Mouse (Mus musculus): ENCODE data around the gene Avil. TPM values are rescaled to one million over a fixed set of nuclear protein-coding genes. Genes with fewer than 3 reads are reported as not detected.

The Avil gene
- polyA plus RNA-seq, 1 experiment from 2014 or later = 0.18 TPM

- Histone ChIP-seq H3K4me1 (peaks cover 93% of the 10 kb centered on the region), H3K9me3 (replicated peaks) (no peaks in the 10 kb centered on the region), H3K27me3 (replicated peaks) (no peaks in the 10 kb centered on the region), H3K4me2 (no peak overlapping the region), H3K4me3 (no peak overlapping the region), H3K36me3 (peaks cover 19% of the 10 kb centered on the region; the same call in 1 of the 2 replicates), H3K9ac (no peak overlapping the region), H3K27ac (peak overlapping the region; percentile 18; the same call in 1 of the 2 replicates)
- ATAC-seq = no peak
- WGBS (ENCODE audit: insufficient replicate concordance) = 68% methylated on average over 5 of the region's 5 CpGs
Observed at GRCm38 (mm10) chr10:126984189-126985004, 16.1 kb upstream of the Avil start.

GRCm38 (mm10) chr10:126985127-126985526 is 15.4 kb upstream of the Avil start:
- Histone ChIP-seq H3K4me1 (peaks cover 94% of the 10 kb centered on the region), H3K27me3 (replicated peaks) (no peaks in the 10 kb centered on the region), H3K9ac (no peak overlapping the region), H3K9me3 (replicated peaks) (no peaks in the 10 kb centered on the region), H3K4me2 (no peak overlapping the region), H3K4me3 (no peak overlapping the region), H3K27ac (no peak overlapping the region; the same call in 1 of the 2 replicates), H3K36me3 (peaks cover 19% of the 10 kb centered on the region; the same call in 1 of the 2 replicates)
- 75% methylated on average over 4 of the region's 4 CpGs for WGBS (ENCODE audit: insufficient replicate concordance)
- ATAC-seq = no peak

- 84% methylated on average over 9 of the region's 9 CpGs for WGBS (ENCODE audit: insufficient replicate concordance)
Observed at GRCm38 (mm10) chr10:126985579-126985978, 14.9 kb upstream of the Avil start.

GRCm38 (mm10) chr10:126986541-126986961 is 14.0 kb upstream of the Avil start:
- Histone ChIP-seq H3K27ac (peak overlapping the region; percentile 28; the same call in 1 of the 2 replicates), H3K9ac (no peak overlapping the region), H3K27me3 (replicated peaks) (no peaks in the 10 kb centered on the region), H3K9me3 (replicated peaks) (no peaks in the 10 kb centered on the region), H3K4me3 (no peak overlapping the region), H3K4me1 (peaks cover 90% of the 10 kb centered on the region), H3K36me3 (peaks cover 24% of the 10 kb centered on the region), H3K4me2 (0 out of 2 replicates have a peak overlapping the region, but pooled peaks have one; percentile 0)
- 72% methylated on average over 4 of the region's 4 CpGs for WGBS (ENCODE audit: insufficient replicate concordance)
- ATAC-seq = peak; percentile 7; the same call in 1 of the 2 replicates

More at GRCm38 (mm10) chr10:126985579-126985978, 14.9 kb upstream of the Avil start:
- Histone ChIP-seq H3K27ac (no peak overlapping the region; the same call in 1 of the 2 replicates), H3K4me3 (no peak overlapping the region), H3K9me3 (replicated peaks) (no peaks in the 10 kb centered on the region), H3K4me2 (no peak overlapping the region), H3K9ac (no peak overlapping the region), H3K36me3 (peaks cover 19% of the 10 kb centered on the region; the same call in 1 of the 2 replicates), H3K27me3 (replicated peaks) (no peaks in the 10 kb centered on the region), H3K4me1 (peaks cover 94% of the 10 kb centered on the region)
- no peak for ATAC-seq

- H3K4me3 ChIP-seq = no peak overlapping the region
- H3K27ac ChIP-seq = no peak overlapping the region
- no peak overlapping the region for H3K9ac ChIP-seq
- WGBS (ENCODE audit: insufficient replicate concordance) = 46% methylated on average over 8 of the region's 8 CpGs
- no peaks in the 10 kb centered on the region for H3K9me3 ChIP-seq (replicated peaks)
- peak overlapping the region; percentile 9; the same call in 1 of the 2 replicates for H3K4me2 ChIP-seq
- H3K27me3 ChIP-seq (replicated peaks) = no peaks in the 10 kb centered on the region
- peaks cover 33% of the 10 kb centered on the region for H3K36me3 ChIP-seq
- no peak for ATAC-seq
- peaks cover 81% of the 10 kb centered on the region for H3K4me1 ChIP-seq
Observed at GRCm38 (mm10) chr10:126987183-126988118, 13.1 kb upstream of the Avil start.

- peaks cover 40% of the 10 kb centered on the region for H3K36me3 ChIP-seq
- no peak overlapping the region for H3K4me2 ChIP-seq
- no peak for ATAC-seq
- peaks cover 69% of the 10 kb centered on the region for H3K4me1 ChIP-seq
- no peaks in the 10 kb centered on the region for H3K27me3 ChIP-seq (replicated peaks)
- no peaks in the 10 kb centered on the region for H3K9me3 ChIP-seq (replicated peaks)
- 30% methylated on average over 5 of the region's 5 CpGs for WGBS (ENCODE audit: insufficient replicate concordance)
- H3K9ac ChIP-seq = no peak overlapping the region
- 0 out of 2 replicates have a peak overlapping the region, but pooled peaks have one; percentile 0 for H3K27ac ChIP-seq
- H3K4me3 ChIP-seq = no peak overlapping the region
Observed at GRCm38 (mm10) chr10:126988513-126989165, 11.9 kb upstream of the Avil start.

- Histone ChIP-seq H3K36me3 (peaks cover 47% of the 10 kb centered on the region), H3K9me3 (replicated peaks) (no peaks in the 10 kb centered on the region), H3K27ac (no peak overlapping the region), H3K9ac (no peak overlapping the region), H3K4me1 (peaks cover 53% of the 10 kb centered on the region), H3K27me3 (replicated peaks) (no peaks in the 10 kb centered on the region), H3K4me2 (no peak overlapping the region), H3K4me3 (no peak overlapping the region)
- 60% methylated on average over 7 of the region's 7 CpGs for WGBS (ENCODE audit: insufficient replicate concordance)
- ATAC-seq = peak; percentile 69
Observed at GRCm38 (mm10) chr10:126990313-126991056, 10.0 kb upstream of the Avil start.

GRCm38 (mm10) chr10:126991676-126992075 is 8.8 kb upstream of the Avil start:
- Histone ChIP-seq H3K9me3 (replicated peaks) (no peaks in the 10 kb centered on the region), H3K27ac (no peak overlapping the region), H3K36me3 (peaks cover 56% of the 10 kb centered on the region), H3K4me3 (no peak overlapping the region), H3K4me2 (no peak overlapping the region), H3K4me1 (peaks cover 42% of the 10 kb centered on the region), H3K27me3 (replicated peaks) (no peaks in the 10 kb centered on the region), H3K9ac (no peak overlapping the region)
- no peak for ATAC-seq
- WGBS (ENCODE audit: insufficient replicate concordance) = 65% methylated on average over 3 of the region's 3 CpGs

- WGBS (ENCODE audit: insufficient replicate concordance) = 83% methylated on average over 3 of the region's 3 CpGs
- H3K27me3 ChIP-seq (replicated peaks) = no peaks in the 10 kb centered on the region
- no peak overlapping the region for H3K4me3 ChIP-seq
- H3K9me3 ChIP-seq (replicated peaks) = no peaks in the 10 kb centered on the region
- H3K27ac ChIP-seq = no peak overlapping the region
- no peak overlapping the region for H3K9ac ChIP-seq
- no peak overlapping the region for H3K4me2 ChIP-seq
- peaks cover 71% of the 10 kb centered on the region for H3K36me3 ChIP-seq
- no peak for ATAC-seq
- H3K4me1 ChIP-seq = peaks cover 30% of the 10 kb centered on the region
Observed at GRCm38 (mm10) chr10:126993621-126994020, 6.9 kb upstream of the Avil start.

GRCm38 (mm10) chr10:126997340-126998113 is 3.0 kb upstream of the Avil start:
- Histone ChIP-seq H3K4me2 (no peak overlapping the region), H3K9ac (no peak overlapping the region), H3K27ac (no peak overlapping the region), H3K36me3 (peaks cover 64% of the 10 kb centered on the region), H3K4me1 (0 out of 2 replicates have a peak, but pooled peaks cover 8% of the 10 kb centered on the region), H3K4me3 (no peak overlapping the region), H3K9me3 (replicated peaks) (no peaks in the 10 kb centered on the region), H3K27me3 (replicated peaks) (no peaks in the 10 kb centered on the region)
- WGBS (ENCODE audit: insufficient replicate concordance) = 65% methylated on average over 13 of the region's 13 CpGs
- no peak for ATAC-seq
